Mouse (Mus musculus) CH12.LX (cell line): ENCODE results near the gene Prokr2. TPM values are rescaled to one million over a fixed set of nuclear protein-coding genes. Genes with fewer than 3 reads are reported as not detected.

ENCODE experiments used
- DNase-seq: peaks from one replicate; pipeline ENCODE4 v3.0.0-alpha.2; 2013; ENCODE audit errors: extremely low read depth
- H3K27ac ChIP-seq: 2 replicates; pipeline ENCODE4 v1.5.1; 2012; ENCODE audit warnings: low read depth, mild to moderate bottlenecking, control low read depth, moderate library complexity; ENCODE audit not compliant: insufficient read depth
- H3K27me3 ChIP-seq: replicated peaks from 2 replicates; pipeline ENCODE3; 2012; ENCODE audit warnings: inconsistent platforms
- H3K36me3 ChIP-seq, 2 experiments: replicated peaks in 1 of 2; 2 replicates each; pipeline versions ENCODE3 to v1.6.1; 2012; ENCODE audit warnings: inconsistent platforms in 1 of 2, low read length in 1 of 2, mild to moderate bottlenecking in 1 of 2, mixed read lengths in 1 of 2, moderate library complexity in 1 of 2; ENCODE audit not compliant: control insufficient read depth in 1 of 2, insufficient read depth in 1 of 2
- H3K4me1 ChIP-seq, 2 experiments: 2 replicates each; pipeline ENCODE4 v1.6.1; 2012; ENCODE audit warnings: inconsistent platforms in 1 of 2, moderate library complexity in 1 of 2; ENCODE audit not compliant: insufficient read depth in 2 of 2, control insufficient read depth in 1 of 2
- H3K4me2 ChIP-seq: 2 replicates; pipeline ENCODE4 v1.6.1; 2012; ENCODE audit warnings: low read depth, mild to moderate bottlenecking, control low read depth; ENCODE audit not compliant: poor library complexity, insufficient read depth, severe bottlenecking
- H3K4me3 ChIP-seq, 3 experiments: fragments of 150-350 bp in 1 of 3; sonication (generic) in 1 of 3; replicated peaks in 1 of 3; 2 replicates each; pipeline versions ENCODE3 to v1.5.1; 2011 to 2012; ENCODE audit warnings: low read depth in 2 of 3, low read length in 2 of 3, mild to moderate bottlenecking in 2 of 3, moderate library complexity in 2 of 3, control low read depth in 1 of 3, improper control_type of control experiment in 1 of 3, inconsistent platforms in 1 of 3, mixed read lengths in 1 of 3; ENCODE audit not compliant: poor library complexity in 1 of 3
- H3K79me2 ChIP-seq: replicated peaks from 2 replicates; pipeline ENCODE4 v1.6.1; 2012; ENCODE audit warnings: mild to moderate bottlenecking, moderate library complexity; ENCODE audit not compliant: control insufficient read depth, poor library complexity, insufficient read depth, severe bottlenecking; ENCODE audit errors: extremely low read depth
- H3K9ac ChIP-seq: 2 replicates; pipeline ENCODE4 v1.6.1; 2012; ENCODE audit warnings: low read depth, mild to moderate bottlenecking, control low read depth, moderate library complexity; ENCODE audit not compliant: insufficient read depth
- H3K9me3 ChIP-seq: replicated peaks from 2 replicates; pipeline ENCODE3; 2012; ENCODE audit warnings: low read length, inconsistent platforms, mixed read lengths
- CHD1 ChIP-seq: IDR thresholded peaks from 2 replicates; pipeline ENCODE4 v1.6.1; 2012; ENCODE audit warnings: low read depth, low read length, improper control_type of control experiment, inconsistent platforms
- CHD2 ChIP-seq: IDR thresholded peaks from 2 replicates; pipeline ENCODE4 v1.6.1; 2011; ENCODE audit warnings: low read length, improper control_type of control experiment
- E2F4 ChIP-seq: IDR thresholded peaks from 2 replicates; pipeline ENCODE4 v1.6.1; 2011; ENCODE audit warnings: low read depth, low read length, improper control_type of control experiment; ENCODE audit not compliant: insufficient replicate concordance
- EP300 ChIP-seq: IDR thresholded peaks from 2 replicates; pipeline ENCODE4 v1.6.1; 2011; ENCODE audit warnings: low read length, improper control_type of control experiment
- ETS1 ChIP-seq: conservative IDR thresholded peaks from 2 replicates; pipeline ENCODE4 v1.6.1; 2012; ENCODE audit warnings: low read depth, mild to moderate bottlenecking, inconsistent platforms, low read length, improper control_type of control experiment, moderate library complexity
- HCFC1 ChIP-seq: IDR thresholded peaks from 2 replicates; pipeline ENCODE4 v1.6.1; 2012; ENCODE audit warnings: low read depth, mild to moderate bottlenecking, inconsistent platforms, low read length, improper control_type of control experiment
- JUND ChIP-seq: conservative IDR thresholded peaks from 2 replicates; pipeline ENCODE4 v1.6.1; 2011; ENCODE audit warnings: low read depth, low read length, improper control_type of control experiment
- KAT2A ChIP-seq: IDR thresholded peaks from 2 replicates; pipeline ENCODE4 v1.6.1; 2012; ENCODE audit warnings: low read length, improper control_type of control experiment, inconsistent platforms; ENCODE audit not compliant: insufficient replicate concordance
- MAFK ChIP-seq: IDR thresholded peaks from 2 replicates; pipeline ENCODE4 v1.6.1; 2011; ENCODE audit warnings: low read length, improper control_type of control experiment; ENCODE audit not compliant: insufficient replicate concordance
- MAX ChIP-seq: IDR thresholded peaks from 2 replicates; pipeline ENCODE4 v1.6.1; 2011; ENCODE audit warnings: low read length, improper control_type of control experiment
- MAZ ChIP-seq: IDR thresholded peaks from 2 replicates; pipeline ENCODE4 v1.6.1; 2012; ENCODE audit warnings: low read depth, mild to moderate bottlenecking, inconsistent platforms, low read length, improper control_type of control experiment, moderate library complexity
- NELFE ChIP-seq: IDR thresholded peaks from 2 replicates; pipeline ENCODE4 v1.6.1; 2011; ENCODE audit warnings: low read depth, low read length, improper control_type of control experiment
- NRF1 ChIP-seq: IDR thresholded peaks from 2 replicates; pipeline ENCODE4 v1.6.1; 2014; ENCODE audit warnings: low read depth, mild to moderate bottlenecking, inconsistent platforms, low read length, improper control_type of control experiment, moderate library complexity
- PAX5 ChIP-seq: IDR thresholded peaks from 2 replicates; pipeline ENCODE4 v1.6.1; 2012; ENCODE audit warnings: low read length, inconsistent platforms, mixed read lengths
- RAD21 ChIP-seq: IDR thresholded peaks from 2 replicates; pipeline ENCODE4 v1.6.1; 2011; ENCODE audit warnings: low read depth, mild to moderate bottlenecking, low read length, improper control_type of control experiment, moderate library complexity
- SMC3 ChIP-seq: IDR thresholded peaks from 2 replicates; pipeline ENCODE4 v1.6.1; 2011; ENCODE audit warnings: low read depth, low read length, improper control_type of control experiment
- TBP ChIP-seq: conservative IDR thresholded peaks from 2 replicates; pipeline ENCODE4 v1.6.1; 2011; ENCODE audit warnings: low read depth, low read length, improper control_type of control experiment
- UBTF ChIP-seq: IDR thresholded peaks from 2 replicates; pipeline ENCODE4 v1.6.1; 2012; ENCODE audit warnings: low read depth, mild to moderate bottlenecking, inconsistent platforms, low read length, improper control_type of control experiment, moderate library complexity
- USF2 ChIP-seq: conservative IDR thresholded peaks from 2 replicates; pipeline ENCODE4 v1.6.1; 2011; ENCODE audit warnings: low read depth, low read length, improper control_type of control experiment
- ZMIZ1 ChIP-seq: IDR thresholded peaks from 2 replicates; pipeline ENCODE4 v1.6.1; 2012; ENCODE audit warnings: low read depth, mild to moderate bottlenecking, inconsistent platforms, low read length, improper control_type of control experiment
- dilution Hi-C: fragments of 300-500 bp; cut with MboI; formaldehyde crosslinking; loops from 2 replicates; pipeline ENCODE4 v1.14.3; 2020; ENCODE audit warnings: low sequenced_read_pairs; ENCODE audit not compliant: extremely low pct_unique_long_range_greater_than_20kb, extremely low pct_ligation_motif_present
- in situ Hi-C: fragments of 300-500 bp; cut with MboI; formaldehyde crosslinking; loops from 3 replicates; pipeline ENCODE4 v1.14.3; 2019; ENCODE audit warnings: low sequenced_read_pairs, low pct_ligation_motif_present, low pct_unique_long_range_greater_than_20kb, mixed read lengths
- polyA plus RNA-seq: library from polyadenylated mRNA; unstranded; fragments of >175 nt; gene quantifications from 2 replicates; pipeline ENCODE4 v1.2.1, GENCODE M21; 2012; ENCODE audit warnings: low read depth; ENCODE audit not compliant: insufficient read length
- total RNA-seq, 2 experiments: library from RNA; depleted of rRNA; stranded (reverse); fragments of 300-350 nt in 1 of 2; fragments of >200 nt in 1 of 2; gene quantifications; 2 replicates each; pipeline ENCODE4 v1.2.3; 2012 to 2014

Prokr2 gene
- total and polyA plus RNA-seq, 3 experiments = 0.04 TPM; not detected in 2

GRCm38 (mm10) chr2:132337202-132337601 is 48.0 kb downstream of the Prokr2 start:
- DNase-seq = no peak
- Histone ChIP-seq H3K4me1 (peaks cover 0 to 2% of the 10 kb centered on the region in 2 experiments; a peak in 2 of 4 replicates), H3K9me3 (no peaks in the 10 kb centered on the region), H3K36me3 (no peaks in the 10 kb centered on the region), H3K4me3 (no peak overlapping the region), H3K79me2 (no peaks in the 10 kb centered on the region), H3K27ac (no peak overlapping the region), H3K9ac (no peak overlapping the region), H3K4me2 (no peak overlapping the region), H3K27me3 (no peaks in the 10 kb centered on the region)
- TF ChIP-seq CHD2 (no peak), EP300 (no peak), ZMIZ1 (no peak), NELFE (no peak), PAX5 (no peak), ETS1 (no peak), HCFC1 (no peak), UBTF (no peak), TBP (no peak), E2F4 (no peak), MAX (no peak), USF2 (no peak)
- in situ Hi-C loops = no loop called here
- dilution Hi-C loops = no loop called here

- dilution Hi-C loops (no loop called here), in situ Hi-C loops (loop anchor here (5.0 to 25.0 kb wide), 3 partner anchors 164 to 589 kb away; no protein-coding TSS in a partner anchor)
- no peak overlapping the region for H3K9ac ChIP-seq
- no peaks in the 10 kb centered on the region for H3K79me2 ChIP-seq
- DNase-seq = no peak
- no peak overlapping the region for H3K4me2 ChIP-seq
- H3K27ac ChIP-seq = no peak overlapping the region
- no peaks in the 10 kb centered on the region for H3K27me3 ChIP-seq
- H3K4me1 ChIP-seq = no peaks in the 10 kb centered on the region
- TF ChIP-seq MAFK (no peak), USF2 (no peak), NRF1 (no peak), KAT2A (no peak), RAD21 (no peak), SMC3 (no peak), JUND (no peak), ETS1 (no peak), CHD1 (no peak), MAZ (no peak)
- no peaks in the 10 kb centered on the region for H3K36me3 ChIP-seq
- no peak overlapping the region for H3K4me3 ChIP-seq
- no peaks in the 10 kb centered on the region for H3K9me3 ChIP-seq
These were observed 61.7 kb downstream of the Prokr2 start for GRCm38 (mm10) chr2:132323541-132323940.
